ENCODE assay signal across 8 mouse cellular contexts in genomic region chr3:60408553-60409282, GRCm38 (mm10).
DNase-seq lines count a peak whose midpoint lies in the region; ATAC-seq lines count a peak whose summit lies in the region.

No protein-coding gene starts in this region.

- H3K9ac ChIP-seq in kidney, embryonic 15.5 days = no peak overlapping the region
- H3K9ac ChIP-seq in liver, embryonic 13.5 days = peak overlapping the region; percentile 65

- peak; percentile 60; the same call in 1 of the 2 replicates for ATAC-seq in kidney, embryonic 15.5 days (replicated peaks; ENCODE audit: low FRiP score)
- peak; percentile 76 for ATAC-seq in liver, embryonic 13.5 days (ENCODE audit: low read depth)

- peak; percentile 24 for DNase-seq in spleen, adult 12 weeks (ENCODE audit: low spot score)
- DNase-seq in spleen, postnatal 14 days (ENCODE audit: low spot score in 2 of 2) = no peak
- DNase-seq in cerebellum, adult 11-12 months = peak; percentile 35
- peak; percentile 56 to 79 for DNase-seq in heart, adult 18-20 months
- no peak for DNase-seq in liver, embryonic 13.5 days
- peak; percentile 9 for DNase-seq in ovary, postnatal 10 days (ENCODE audit: low spot score)
- peak; percentile 9 for DNase-seq in urinary bladder, postnatal 25 days (ENCODE audit: low spot score)

- no peaks in the 10 kb centered on the region for H3K36me3 ChIP-seq in kidney, embryonic 15.5 days
- no peaks in the 10 kb centered on the region for H3K36me3 ChIP-seq in liver, embryonic 13.5 days

- no peaks in the 10 kb centered on the region for H3K27me3 ChIP-seq in kidney, embryonic 15.5 days
- H3K27me3 ChIP-seq in liver, embryonic 13.5 days = no peaks in the 10 kb centered on the region

- H3K27ac ChIP-seq in kidney, embryonic 15.5 days = peak overlapping the region; percentile 60
- H3K27ac ChIP-seq in liver, embryonic 13.5 days = peak overlapping the region; percentile 70

- no peaks in the 10 kb centered on the region for H3K9me3 ChIP-seq in kidney, embryonic 15.5 days (replicated peaks)
- H3K9me3 ChIP-seq in liver, embryonic 13.5 days (replicated peaks) = no peaks in the 10 kb centered on the region

- WGBS in kidney, embryonic 15.5 days = 38% methylated on average over 7 of the region's 7 CpGs
- WGBS in liver, embryonic 13.5 days (ENCODE audit: insufficient replicate concordance) = 9% methylated on average over 7 of the region's 7 CpGs

- peak overlapping the region; percentile 29 for H3K4me3 ChIP-seq in kidney, embryonic 15.5 days (replicated peaks)
- H3K4me3 ChIP-seq in liver, embryonic 13.5 days (replicated peaks) = peak overlapping the region; percentile 58

- peak overlapping the region; percentile 46 for H3K4me2 ChIP-seq in kidney, embryonic 15.5 days
- H3K4me2 ChIP-seq in liver, embryonic 13.5 days = peak overlapping the region; percentile 69

- H3K4me1 ChIP-seq in kidney, embryonic 15.5 days = peaks cover 7% of the 10 kb centered on the region; the same call in 1 of the 2 replicates
- peaks cover 22% of the 10 kb centered on the region for H3K4me1 ChIP-seq in liver, embryonic 13.5 days (replicated peaks)

Comparison
In these comparisons a context has a peak if more than half of its experiments do, and no peak if none do; other contexts are left out.
1. DNase-seq: peak in spleen, adult 12 weeks (single experiment), cerebellum, adult 11-12 months (single experiment), heart, adult 18-20 months (2 of 2), ovary, postnatal 10 days (single experiment) and urinary bladder, postnatal 25 days (single experiment); none in spleen, postnatal 14 days (0 of 2) and liver, embryonic 13.5 days (single experiment).